Mouse (Mus musculus) cerebellum, adult 11-12 months (tissue): ENCODE data around the gene Cacnb2.

Source experiments
- DNase-seq: peaks from one replicate; pipeline ENCODE4 v3.0.0; 2022

Cacnb2 gene

DNA sequence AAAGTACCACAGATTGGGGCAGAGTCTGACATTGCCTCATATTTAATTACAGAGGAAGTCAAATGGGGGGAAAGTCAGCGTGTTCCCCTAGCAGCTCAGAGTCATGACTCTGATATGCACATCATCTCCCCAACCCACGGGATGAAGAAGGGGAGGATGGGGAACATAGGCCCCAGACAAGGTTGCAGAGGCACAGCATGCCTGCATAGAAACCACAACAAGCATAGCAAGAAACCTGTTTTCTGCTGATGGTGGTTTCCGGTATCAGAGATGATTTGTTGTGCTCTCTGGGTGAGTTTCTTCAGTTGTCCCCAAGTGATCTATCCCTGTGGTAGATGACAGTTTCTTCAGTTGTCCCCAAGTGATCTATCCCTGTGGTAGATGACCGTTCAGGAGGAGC lies 389.6 kb downstream of the Cacnb2 start:
- DNase-seq, result no peak

DNA sequence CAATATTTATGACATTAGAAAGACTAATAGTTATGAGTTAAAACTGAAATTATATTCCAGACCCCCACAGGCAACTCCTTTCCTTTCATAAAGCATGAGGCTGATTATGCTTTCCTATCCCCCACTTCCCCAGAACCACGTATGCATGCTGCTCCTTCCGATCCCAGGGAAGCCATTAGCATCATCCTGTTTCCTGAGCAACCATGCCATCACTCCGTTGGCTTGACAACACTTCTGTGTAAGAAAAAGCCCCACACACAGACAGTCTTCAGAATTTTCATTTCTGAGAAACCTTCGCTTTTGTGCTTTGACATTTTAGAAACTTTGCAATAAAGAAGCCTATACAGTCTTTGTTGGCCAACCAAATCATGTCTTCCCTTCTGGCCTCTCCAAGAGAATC lies 393.1 kb downstream of the Cacnb2 start:
- no peak for DNase-seq

DNA sequence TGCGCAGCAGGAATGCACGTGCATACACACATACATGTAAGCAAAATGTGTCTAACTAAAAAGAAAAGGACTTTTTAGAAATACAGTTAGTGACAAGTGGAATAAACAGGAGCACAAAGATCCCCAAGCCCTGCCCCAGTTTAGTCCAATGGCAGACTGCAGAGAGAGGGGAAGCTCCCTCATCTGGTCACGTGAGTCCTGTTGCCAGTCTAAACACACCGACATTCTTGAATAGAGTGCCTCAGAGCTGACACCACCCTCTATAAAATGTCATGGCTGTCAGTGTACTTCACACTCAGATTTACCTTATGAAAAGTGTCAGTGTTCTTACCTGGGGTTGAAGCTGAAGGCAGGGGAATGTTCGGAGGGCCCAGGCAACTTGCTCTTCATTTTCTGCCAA lies 394.9 kb downstream of the Cacnb2 start:
- no peak for DNase-seq

DNA sequence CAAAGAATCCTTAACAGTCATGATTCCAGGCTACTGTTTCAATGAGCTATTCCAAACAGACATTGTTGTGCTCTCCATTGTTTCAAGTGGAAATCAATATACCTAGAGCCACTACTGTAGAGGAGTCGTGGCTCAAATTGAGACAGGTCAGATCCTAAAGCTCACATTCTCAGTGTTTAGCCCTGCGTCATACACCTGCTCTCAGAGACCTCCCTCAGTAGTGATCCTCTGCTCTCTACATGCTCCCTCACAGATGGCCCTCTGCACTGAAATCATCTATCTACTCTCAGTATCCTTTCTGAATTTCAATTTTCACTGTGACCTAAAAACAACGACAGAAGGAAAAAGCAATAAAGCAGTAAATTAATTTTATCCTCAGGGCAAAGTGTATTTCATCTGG lies 404.6 kb downstream of the Cacnb2 start:
- no peak for DNase-seq

DNA sequence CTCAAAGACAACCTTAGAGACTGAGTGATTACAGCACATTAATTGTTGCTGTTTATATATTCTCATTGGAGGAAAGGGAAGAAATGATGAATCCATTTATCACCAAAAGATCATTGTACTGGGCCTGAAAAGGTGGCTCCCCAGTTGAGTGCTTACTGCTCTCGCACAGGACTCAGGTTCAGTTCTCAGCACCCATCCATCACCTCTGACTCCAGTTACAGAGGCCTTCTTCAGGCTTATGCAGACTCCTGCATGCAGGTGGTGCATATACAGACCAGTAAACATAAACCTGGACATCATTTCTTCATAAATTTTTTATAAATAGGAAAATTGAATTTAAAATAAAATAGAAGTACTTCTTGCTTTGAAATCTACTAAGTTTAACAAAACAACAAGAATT lies 405.2 kb downstream of the Cacnb2 start:
- DNase-seq, result no peak

DNA sequence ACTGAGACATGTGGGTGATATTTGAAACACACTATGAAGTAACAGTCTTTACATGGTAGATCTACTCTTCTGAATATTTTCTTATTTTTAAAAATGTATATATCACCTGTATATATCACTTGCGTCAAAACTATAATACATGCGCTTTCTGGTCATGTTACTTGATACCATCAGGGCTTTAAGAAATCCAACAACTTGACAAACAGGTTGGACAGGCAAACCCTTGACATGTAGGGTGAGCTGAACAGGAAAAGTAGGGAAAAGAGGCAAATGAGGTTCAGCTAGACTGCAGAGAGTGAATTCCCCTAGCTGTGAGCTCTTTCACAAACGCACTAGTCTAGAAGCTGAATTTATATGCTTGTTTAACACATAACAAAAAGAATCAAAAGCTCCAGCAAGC lies 423.9 kb downstream of the Cacnb2 start:
- DNase-seq, result no peak

DNA sequence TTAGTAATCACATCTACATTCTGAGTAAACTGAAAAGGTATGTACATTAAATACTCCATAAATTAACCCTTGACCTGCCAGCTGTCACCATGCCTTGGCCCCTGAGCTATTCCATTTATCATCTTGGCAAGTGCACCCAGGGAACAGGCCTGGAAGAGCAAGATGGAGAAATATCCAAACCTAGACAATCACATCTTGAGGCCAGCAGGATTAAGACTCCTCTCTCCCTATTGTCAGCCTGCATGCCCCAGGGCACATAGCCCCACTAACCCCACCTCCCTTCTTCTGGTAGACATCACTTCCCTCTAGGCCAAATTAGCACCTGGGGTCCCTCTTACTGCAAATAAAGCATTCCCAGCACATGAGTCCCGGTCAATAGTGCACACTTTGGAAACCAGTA lies 424.9 kb downstream of the Cacnb2 start:
- DNase-seq, result no peak
